Mouse (Mus musculus): ENCODE results near the gene Psph. TPM values are rescaled to one million over a fixed set of nuclear protein-coding genes. Genes with fewer than 3 reads are reported as not detected.

The Psph gene
- total RNA-seq, 2 experiments from 2014 or later = 6.2 to 8.5 TPM

DNA sequence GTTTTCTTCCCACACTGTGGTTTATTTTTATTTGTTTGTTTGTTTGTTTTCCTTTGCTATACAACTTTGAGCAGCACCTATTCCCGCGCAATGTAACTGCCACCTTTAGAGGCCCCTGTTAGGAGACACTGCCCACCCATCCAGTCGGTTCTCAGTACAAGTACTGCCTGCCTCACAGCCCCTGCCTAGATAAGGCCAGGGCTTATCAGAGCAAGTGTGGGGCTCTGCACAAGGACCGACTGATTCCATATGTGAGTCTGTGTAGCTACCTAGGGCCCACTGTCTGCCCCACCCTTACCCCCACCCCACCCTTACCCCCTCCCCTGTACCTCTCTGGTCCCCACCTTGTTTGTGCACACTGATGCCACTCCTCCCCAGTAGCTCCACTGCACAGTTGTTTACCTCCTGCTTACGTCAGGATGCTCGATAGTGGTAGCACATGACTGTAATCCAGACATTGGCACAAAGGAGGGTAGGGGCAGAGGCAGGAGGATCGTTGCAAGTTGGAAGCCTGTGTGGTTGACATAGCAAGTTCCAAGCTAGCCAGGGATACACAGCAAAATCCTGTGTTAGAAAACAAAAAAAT lies 44.3 kb downstream of the Psph start:
- no peak for ATAC-seq (replicated peaks; ENCODE audit: low FRiP score, poor library complexity, severe bottlenecking)

DNA sequence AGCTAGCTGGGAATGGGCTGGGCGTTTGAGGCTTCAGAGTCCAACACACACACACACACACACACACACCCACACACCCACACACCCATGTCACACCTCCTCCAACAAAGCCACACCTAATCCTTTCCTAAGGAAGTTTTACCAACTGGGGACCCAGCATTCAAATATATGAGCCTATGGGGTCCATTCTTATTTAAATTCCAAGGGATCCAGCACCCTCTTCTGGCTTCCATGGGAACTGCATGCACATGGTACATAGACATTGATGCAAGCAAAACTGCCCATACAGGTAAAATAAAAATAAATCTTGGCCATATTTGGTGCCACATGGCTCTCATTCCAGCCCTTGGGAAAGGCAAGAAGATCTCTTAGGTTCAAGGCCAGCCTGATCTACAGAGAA lies 46.3 kb downstream of the Psph start:
- peak; percentile 63; the same call in 1 of the 2 replicates for ATAC-seq (replicated peaks; ENCODE audit: low FRiP score, poor library complexity, severe bottlenecking)

GRCm38 (mm10) chr5:129731021-129731420 lies 56.2 kb downstream of the Psph start:
- ATAC-seq (replicated peaks; ENCODE audit: low FRiP score, poor library complexity, severe bottlenecking) = no peak

DNA sequence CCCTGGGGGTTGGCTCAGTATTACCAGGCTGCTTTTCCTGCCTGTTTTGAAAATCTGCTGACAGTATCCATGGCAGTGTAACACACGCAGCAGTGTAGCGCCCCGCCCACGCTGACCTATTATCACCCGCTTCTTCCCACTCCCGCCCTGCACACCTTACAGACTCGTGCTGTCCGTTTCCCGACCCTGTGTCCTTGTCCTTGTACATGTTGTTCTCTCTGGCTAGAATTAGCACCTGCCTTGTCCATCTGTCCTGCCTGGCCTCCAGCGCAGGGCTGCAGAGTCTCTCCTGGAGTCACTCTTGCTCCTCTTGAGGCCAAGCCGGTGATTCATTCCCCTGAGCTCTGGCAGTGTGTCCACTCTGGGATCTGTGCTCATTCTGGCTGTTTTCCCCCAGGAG lies 56.9 kb downstream of the Psph start:
- ATAC-seq (replicated peaks; ENCODE audit: low FRiP score, poor library complexity, severe bottlenecking) = 0 out of 2 replicates have a peak, but pooled peaks have one; percentile 46

DNA sequence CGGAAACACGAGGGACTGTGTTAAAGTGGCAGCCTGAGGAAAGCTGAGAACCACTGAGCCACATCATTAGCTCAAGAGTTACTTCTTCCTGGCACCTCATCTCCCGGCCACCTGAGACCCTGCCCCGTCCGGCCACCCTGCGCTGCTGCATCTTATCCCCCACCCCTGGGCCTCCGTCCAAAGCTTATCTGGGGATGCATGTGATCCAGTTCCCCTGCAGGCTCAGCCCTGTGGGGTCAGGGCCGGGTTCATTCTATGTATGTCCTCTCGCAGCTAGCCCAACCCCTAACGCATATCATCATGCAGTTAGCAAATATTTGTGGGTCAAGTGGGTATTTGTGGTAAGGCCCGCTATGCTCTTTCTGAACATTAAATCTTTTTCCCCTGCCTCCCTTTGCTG lies 58.0 kb downstream of the Psph start:
- no peak for ATAC-seq (replicated peaks; ENCODE audit: low FRiP score, poor library complexity, severe bottlenecking)

DNA sequence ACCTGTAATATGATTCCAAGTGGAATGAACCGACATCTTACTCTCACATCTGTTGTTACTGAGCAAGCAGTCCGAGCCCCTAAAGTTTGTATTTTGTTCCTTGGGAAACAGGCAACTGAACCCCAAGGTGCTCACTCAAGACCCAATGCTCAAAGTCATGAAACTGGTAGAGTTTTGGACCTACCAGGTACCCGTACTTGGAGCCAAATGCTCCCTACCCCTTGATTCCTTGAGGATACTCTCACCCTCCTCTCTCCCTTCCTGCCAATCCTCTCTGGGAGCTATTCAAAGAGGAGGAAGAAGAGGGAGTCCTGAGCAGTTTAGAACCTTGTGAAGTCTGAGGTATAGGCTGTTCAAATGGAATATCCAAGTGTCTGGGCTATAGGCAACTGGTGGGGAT lies 60.5 kb downstream of the Psph start:
- no peak for ATAC-seq (replicated peaks; ENCODE audit: low FRiP score, poor library complexity, severe bottlenecking)

GRCm38 (mm10) chr5:129725774-129726392 lies 61.4 kb downstream of the Psph start:
- no peak for ATAC-seq (replicated peaks; ENCODE audit: low FRiP score, poor library complexity, severe bottlenecking)

DNA sequence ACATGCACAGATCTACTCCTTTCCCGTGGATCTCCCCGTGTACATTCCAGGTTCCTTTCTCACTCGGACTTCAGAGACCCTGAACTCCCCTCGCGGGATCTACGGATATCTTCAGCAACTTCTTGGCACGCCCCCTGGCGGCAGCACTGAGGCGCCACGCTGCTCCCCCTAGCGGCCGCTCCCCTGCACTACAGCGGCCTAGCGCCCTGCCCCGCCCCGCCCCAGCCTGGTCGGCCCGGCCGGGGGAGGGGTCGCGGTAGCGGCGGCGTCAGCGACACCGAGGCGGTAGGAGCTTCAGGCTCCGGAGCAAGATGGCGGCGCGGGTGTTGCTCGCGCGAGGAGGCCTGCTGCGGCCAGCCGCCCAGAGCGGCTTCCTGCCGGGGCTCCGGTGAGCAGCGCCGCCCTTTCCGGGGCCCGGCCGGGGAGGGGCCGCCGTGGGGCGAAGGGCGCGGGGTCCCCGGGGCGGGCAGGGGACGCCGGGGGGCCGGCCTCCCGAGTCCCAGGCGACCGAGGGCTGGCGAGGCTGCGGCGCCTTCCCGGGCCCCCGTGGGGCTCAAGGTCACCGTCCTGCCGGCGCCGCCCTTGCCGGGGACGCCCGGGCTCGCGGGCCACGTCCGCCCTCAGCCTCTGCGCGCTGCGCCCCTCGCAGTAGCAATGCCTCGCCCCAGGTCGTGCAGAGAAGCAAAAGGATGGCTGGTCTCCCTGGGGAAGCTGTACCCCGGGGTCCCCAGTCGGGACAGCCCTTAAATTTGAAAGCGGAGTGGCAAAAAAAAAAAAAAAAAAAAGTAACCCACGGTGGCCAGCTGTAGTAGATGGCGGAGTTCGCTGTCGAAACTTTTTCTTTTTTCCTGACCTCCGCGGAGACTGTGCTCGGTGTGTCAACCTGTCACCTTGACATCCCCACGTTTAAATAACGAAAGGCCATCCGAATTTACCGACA lies 62.1 kb downstream of the Psph start, which contains the start of gene Nipsnap2:
Gene Nipsnap2 (plus strand): TSS at position 230 of the 940 bp plus-strand sequence.
- ATAC-seq (replicated peaks; ENCODE audit: low FRiP score, poor library complexity, severe bottlenecking) = peak; percentile 80

GRCm38 (mm10) chr5:129724268-129724667 lies 63.0 kb downstream of the Psph start:
- ATAC-seq (replicated peaks; ENCODE audit: low FRiP score, poor library complexity, severe bottlenecking) = peak; percentile 28

GRCm38 (mm10) chr5:129720176-129720575 lies 67.1 kb downstream of the Psph start:
- ATAC-seq (replicated peaks; ENCODE audit: low FRiP score, poor library complexity, severe bottlenecking) = no peak

DNA sequence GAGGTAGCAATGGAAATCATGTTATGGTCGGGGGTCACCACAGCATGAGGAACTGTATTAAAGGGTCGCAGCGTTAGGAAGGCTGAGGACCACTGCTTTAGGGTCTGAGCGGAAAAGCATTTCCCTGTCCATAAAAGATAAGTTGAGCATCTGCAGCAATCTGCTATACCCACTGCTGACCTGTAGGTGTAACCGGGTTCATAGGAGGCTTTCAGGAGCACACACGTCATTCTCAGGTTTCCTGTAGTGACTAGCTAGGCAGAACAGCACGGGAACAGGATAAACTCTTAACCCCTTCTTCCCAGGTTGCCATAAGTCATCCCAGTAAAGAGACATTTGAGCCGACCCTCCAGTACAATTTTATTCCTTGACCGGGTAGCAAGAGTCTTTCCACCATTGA lies 70.2 kb downstream of the Psph start:
- no peak for ATAC-seq (replicated peaks; ENCODE audit: low FRiP score, poor library complexity, severe bottlenecking)

Other genes with a start within 250 kb of the Psph start
- gene Mmp17, start 203.3 kb downstream of the Psph start, total RNA-seq (2015; ENCODE audit: low replicate concordance) = 0.63 TPM in 1 of 2 replicates, not detected in the other
- 0.43 TPM in 1 of 2 replicates, not detected in the other for gene Mmp17, start 203.3 kb downstream of the Psph start, total RNA-seq (2017; ENCODE audit: low replicate concordance)
- gene Zfp11, start 117.3 kb downstream of the Psph start, total RNA-seq (2015; ENCODE audit: low replicate concordance) = 2.7 and 3.7 TPM in 2 replicates
- 0.28 and 1.5 TPM in 2 replicates for gene Zfp11, start 117.3 kb downstream of the Psph start, total RNA-seq (2017; ENCODE audit: low replicate concordance)
- not detected in 2 replicates for gene Sept14, start 78.9 kb downstream of the Psph start, total RNA-seq (2015; ENCODE audit: low replicate concordance)
- gene Sept14, start 78.9 kb downstream of the Psph start, total RNA-seq (2017; ENCODE audit: low replicate concordance) = not detected in 2 replicates
- 26.1 and 70.1 TPM in 2 replicates for gene Mrps17, start 72.0 kb downstream of the Psph start, total RNA-seq (2015; ENCODE audit: low replicate concordance)
- gene Mrps17, start 72.0 kb downstream of the Psph start, total RNA-seq (2017; ENCODE audit: low replicate concordance) = 10.6 and 17.0 TPM in 2 replicates
- gene Nipsnap2, start 62.4 kb downstream of the Psph start, total RNA-seq (2015; ENCODE audit: low replicate concordance) = 7.9 and 12.3 TPM in 2 replicates
- gene Nipsnap2, start 62.4 kb downstream of the Psph start, total RNA-seq (2017; ENCODE audit: low replicate concordance) = 5.4 and 9.5 TPM in 2 replicates
- 0.96 and 1.7 TPM in 2 replicates for gene Sumf2, start 59.5 kb upstream of the Psph start, total RNA-seq (2015; ENCODE audit: low replicate concordance)
- gene Sumf2, start 59.5 kb upstream of the Psph start, total RNA-seq (2017; ENCODE audit: low replicate concordance) = 3.6 and 5.4 TPM in 2 replicates
- 105 and 122 TPM in 2 replicates for gene Chchd2, start 100.0 kb upstream of the Psph start, total RNA-seq (2015; ENCODE audit: low replicate concordance)
- gene Chchd2, start 100.0 kb upstream of the Psph start, total RNA-seq (2017; ENCODE audit: low replicate concordance) = 41.2 and 119 TPM in 2 replicates
- gene Zbed5, start 108.3 kb upstream of the Psph start, total RNA-seq (2015; ENCODE audit: low replicate concordance) = 1.3 TPM in 1 of 2 replicates, not detected in the other
- gene Zbed5, start 108.3 kb upstream of the Psph start, total RNA-seq (2017; ENCODE audit: low replicate concordance) = 0.68 TPM in 1 of 2 replicates, not detected in the other
- not detected in 2 replicates for gene Phkg1, start 111.1 kb upstream of the Psph start, total RNA-seq (2015; ENCODE audit: low replicate concordance)
- gene Phkg1, start 111.1 kb upstream of the Psph start, total RNA-seq (2017; ENCODE audit: low replicate concordance) = not detected in 2 replicates
- gene Nupr1l, start 121.1 kb upstream of the Psph start, total RNA-seq (2015; ENCODE audit: low replicate concordance) = not detected in 2 replicates
- gene Nupr1l, start 121.1 kb upstream of the Psph start, total RNA-seq (2017; ENCODE audit: low replicate concordance) = not detected in 2 replicates
- 39.8 and 49.3 TPM in 2 replicates for gene Vkorc1l1, start 154.5 kb upstream of the Psph start, total RNA-seq (2015; ENCODE audit: low replicate concordance)
- 27.2 and 30.7 TPM in 2 replicates for gene Vkorc1l1, start 154.5 kb upstream of the Psph start, total RNA-seq (2017; ENCODE audit: low replicate concordance)
- 22.1 and 25.5 TPM in 2 replicates for gene Gusb, start 215.6 kb upstream of the Psph start, total RNA-seq (2015; ENCODE audit: low replicate concordance)
- 8.9 and 13.4 TPM in 2 replicates for gene Gusb, start 215.6 kb upstream of the Psph start, total RNA-seq (2017; ENCODE audit: low replicate concordance)
- gene Asl, start 241.8 kb upstream of the Psph start, total RNA-seq (2015; ENCODE audit: low replicate concordance) = 1.9 and 11.3 TPM in 2 replicates
- 2.0 and 2.6 TPM in 2 replicates for gene Asl, start 241.8 kb upstream of the Psph start, total RNA-seq (2017; ENCODE audit: low replicate concordance)
- 9.2 and 16.5 TPM in 2 replicates for gene Crcp, start 241.8 kb upstream of the Psph start, total RNA-seq (2015; ENCODE audit: low replicate concordance)
- gene Crcp, start 241.8 kb upstream of the Psph start, total RNA-seq (2017; ENCODE audit: low replicate concordance) = 18.7 and 21.6 TPM in 2 replicates